Mouse (Mus musculus): ENCODE data around the gene Twist2.

Gene Twist2

GRCm38 (mm10) chr1:91800967-91801843 is at the start of gene Twist2:
TSS of gene Twist2 (plus strand) at chr1:91801461.
- no peak for DNase-seq (ENCODE audit: extremely low spot score, low read depth, low spot score)

- no peak for DNase-seq (ENCODE audit: extremely low spot score, low read depth, low spot score)
Measured at GRCm38 (mm10) chr1:91752931-91753330, 48.3 kb upstream of the Twist2 start.

- DNase-seq (ENCODE audit: extremely low spot score, low read depth, low spot score), result no peak
Measured at GRCm38 (mm10) chr1:91755102-91755501, 46.2 kb upstream of the Twist2 start.

- no peak for DNase-seq (ENCODE audit: extremely low spot score, low read depth, low spot score)
Measured at GRCm38 (mm10) chr1:91757292-91757691, 44.0 kb upstream of the Twist2 start.

GRCm38 (mm10) chr1:91758143-91758542 is 43.1 kb upstream of the Twist2 start:
- DNase-seq (ENCODE audit: extremely low spot score, low read depth, low spot score), result no peak

GRCm38 (mm10) chr1:91758600-91759515 is 42.4 kb upstream of the Twist2 start:
- no peak for DNase-seq (ENCODE audit: extremely low spot score, low read depth, low spot score)

- DNase-seq (ENCODE audit: extremely low spot score, low read depth, low spot score), result no peak
Measured at GRCm38 (mm10) chr1:91760140-91760986, 40.9 kb upstream of the Twist2 start.

GRCm38 (mm10) chr1:91762528-91763091 is 38.7 kb upstream of the Twist2 start:
- DNase-seq (ENCODE audit: extremely low spot score, low read depth, low spot score), result no peak

GRCm38 (mm10) chr1:91770221-91770624 is 31.0 kb upstream of the Twist2 start:
- no peak for DNase-seq (ENCODE audit: extremely low spot score, low read depth, low spot score)

- no peak for DNase-seq (ENCODE audit: extremely low spot score, low read depth, low spot score)
Measured at GRCm38 (mm10) chr1:91770676-91771075, 30.6 kb upstream of the Twist2 start.

GRCm38 (mm10) chr1:91776928-91777327 is 24.3 kb upstream of the Twist2 start:
- no peak for DNase-seq (ENCODE audit: extremely low spot score, low read depth, low spot score)

- no peak for DNase-seq (ENCODE audit: extremely low spot score, low read depth, low spot score)
Measured at GRCm38 (mm10) chr1:91779819-91780218, 21.4 kb upstream of the Twist2 start.

GRCm38 (mm10) chr1:91781182-91781581 is 20.1 kb upstream of the Twist2 start:
- DNase-seq (ENCODE audit: extremely low spot score, low read depth, low spot score), result no peak

- no peak for DNase-seq (ENCODE audit: extremely low spot score, low read depth, low spot score)
Measured at GRCm38 (mm10) chr1:91784162-91784561, 17.1 kb upstream of the Twist2 start.

- DNase-seq (ENCODE audit: extremely low spot score, low read depth, low spot score), result no peak
Measured at GRCm38 (mm10) chr1:91799323-91799722, 1.9 kb upstream of the Twist2 start.

GRCm38 (mm10) chr1:91800348-91800747 is 913 bp upstream of the Twist2 start:
- DNase-seq (ENCODE audit: extremely low spot score, low read depth, low spot score), result no peak

GRCm38 (mm10) chr1:91801844-91802366 is 644 bp downstream of the Twist2 start:
- no peak for DNase-seq (ENCODE audit: extremely low spot score, low read depth, low spot score)

- no peak for DNase-seq (ENCODE audit: extremely low spot score, low read depth, low spot score)
Measured at GRCm38 (mm10) chr1:91802406-91803121, 1.3 kb downstream of the Twist2 start.

GRCm38 (mm10) chr1:91803416-91803815 is 2.2 kb downstream of the Twist2 start:
- no peak for DNase-seq (ENCODE audit: extremely low spot score, low read depth, low spot score)

GRCm38 (mm10) chr1:91816067-91816466 is 14.8 kb downstream of the Twist2 start:
- no peak for DNase-seq (ENCODE audit: extremely low spot score, low read depth, low spot score)
